Comparison of ENCODE assay signal across 23 mouse cellular contexts in the genomic region with DNA sequence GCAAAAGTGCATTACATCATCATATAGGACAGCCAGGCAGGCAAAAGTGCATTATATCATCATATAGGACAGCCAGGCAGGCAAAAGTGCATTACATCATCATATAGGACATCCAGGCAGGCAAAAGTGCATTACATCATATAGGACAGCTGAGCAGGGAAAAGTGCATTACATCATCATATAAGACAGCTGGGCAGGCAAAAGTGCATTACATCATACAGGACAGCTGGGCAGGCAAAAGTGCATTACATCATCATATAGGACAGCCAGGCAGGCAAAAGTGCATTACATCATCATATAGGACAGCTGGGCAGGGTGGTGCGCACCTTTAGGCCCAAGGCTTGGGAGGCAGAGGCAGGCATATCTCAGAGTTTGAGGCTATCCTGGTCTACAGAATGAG. TPM values are rescaled to one million over a fixed set of nuclear protein-coding genes. Genes with fewer than 3 reads are reported as not detected.
DNase-seq lines count a peak whose midpoint lies in the region; ATAC-seq and TF ChIP-seq lines count a peak whose summit lies in the region.
"Had no signal": no experiment of that assay in that cellular context is flagged by ENCODE, and none has a peak within 500 bp of the region (broad histone marks: within the 10 kb centered on the region; RNA-seq: fewer than 3 reads in every experiment).

No protein-coding gene starts in this region.

- H3K9ac ChIP-seq in midbrain, embryonic 11.5 days (ENCODE audit: low read length), result no peak overlapping the region
- no peak overlapping the region for H3K9ac ChIP-seq in hindbrain, postnatal 0 days (replicated peaks; ENCODE audit: low read length)
- H3K9ac ChIP-seq: embryonic facial prominence, embryonic 12.5 days; forebrain, embryonic 13.5 days; forebrain, embryonic 15.5 days; forebrain, postnatal 0 days had no signal

- peak; percentile 20 for DNase-seq in cerebellum, adult 9-10 months
- DNase-seq in cerebellum, postnatal 10 days, result no peak
- DNase-seq in heart, adult 11 months, result peak; percentile 74
- no peak for DNase-seq in heart, postnatal 25 days (ENCODE audit: low spot score)
- DNase-seq in midbrain, embryonic 11.5 days (ENCODE audit: low spot score, missing footprints), result peak; percentile 77
- DNase-seq in midbrain, embryonic 10.5 days (ENCODE audit: low spot score), result no peak
- peak; percentile 25 for DNase-seq in mesoderm, embryonic 11.5 days (ENCODE audit: low read depth, low spot score)
- no peak for DNase-seq in hindbrain, postnatal 0 days (ENCODE audit: low spot score)
- DNase-seq: adrenal gland, adult 8-10 months; adrenal gland, postnatal 14 days; adrenal gland, postnatal 36 days; cerebellum, adult 18-20 months; cerebellum, postnatal 14 days; cerebellum, postnatal 36 days; forebrain, postnatal 0 days had no signal

- peaks cover 3% of the 10 kb centered on the region for H3K4me1 ChIP-seq in midbrain, embryonic 11.5 days (ENCODE audit: control insufficient read depth, insufficient read depth, low read length)
- H3K4me1 ChIP-seq in midbrain, embryonic 10.5 days, result peaks cover 16% of the 10 kb centered on the region
- no peaks in the 10 kb centered on the region for H3K4me1 ChIP-seq in hindbrain, postnatal 0 days (ENCODE audit: insufficient read depth, low read length)
- H3K4me1 ChIP-seq: embryonic facial prominence, embryonic 12.5 days had no signal

- TF ChIP-seq CTCF in hindbrain, postnatal 0 days (IDR thresholded peaks at IDR 0.05; ENCODE audit: low read depth), result no peak

- H3K9me3 ChIP-seq in midbrain, embryonic 11.5 days (ENCODE audit: control insufficient read depth, low read length), result no peaks in the 10 kb centered on the region
- no peaks in the 10 kb centered on the region for H3K9me3 ChIP-seq in midbrain, embryonic 10.5 days (replicated peaks)
- H3K9me3 ChIP-seq in hindbrain, postnatal 0 days (ENCODE audit: low read length), result no peaks in the 10 kb centered on the region
- H3K9me3 ChIP-seq: embryonic facial prominence, embryonic 10.5 days; embryonic facial prominence, embryonic 12.5 days; forebrain, embryonic 13.5 days; forebrain, embryonic 15.5 days had no signal

- H3K36me3 ChIP-seq in midbrain, embryonic 11.5 days (ENCODE audit: control insufficient read depth, insufficient read depth, low read length), result no peaks in the 10 kb centered on the region
- no peaks in the 10 kb centered on the region for H3K36me3 ChIP-seq in midbrain, embryonic 10.5 days
- no peaks in the 10 kb centered on the region for H3K36me3 ChIP-seq in hindbrain, postnatal 0 days (ENCODE audit: insufficient read depth, low read length)
- H3K36me3 ChIP-seq: embryonic facial prominence, embryonic 10.5 days; embryonic facial prominence, embryonic 12.5 days; forebrain, embryonic 15.5 days had no signal

- H3K4me3 ChIP-seq in midbrain, embryonic 11.5 days (ENCODE audit: low read depth, low read length), result no peak overlapping the region
- H3K4me3 ChIP-seq in midbrain, embryonic 10.5 days, result no peak overlapping the region
- no peak overlapping the region for H3K4me3 ChIP-seq in hindbrain, postnatal 0 days (ENCODE audit: low read length)
- H3K4me3 ChIP-seq: embryonic facial prominence, embryonic 10.5 days; embryonic facial prominence, embryonic 12.5 days; forebrain, embryonic 13.5 days; forebrain, embryonic 15.5 days had no signal

- ATAC-seq in midbrain, embryonic 11.5 days (ENCODE audit: low FRiP score), result no peak
- no peak for ATAC-seq in hindbrain, postnatal 0 days
- ATAC-seq: activated CD4-positive, CD25-positive, alpha-beta regulatory T cell, adult 4 months; forebrain, embryonic 13.5 days; forebrain, embryonic 15.5 days; forebrain, postnatal 0 days; Patski had no signal

- WGBS in midbrain, embryonic 11.5 days, result 100% methylated on average over 1 of the region's 1 CpGs
- WGBS in midbrain, embryonic 10.5 days, result 97% methylated on average over 1 of the region's 1 CpGs
- WGBS in hindbrain, postnatal 0 days, result 94% methylated on average over 1 of the region's 1 CpGs

- no peak overlapping the region for H3K4me2 ChIP-seq in midbrain, embryonic 11.5 days
- H3K4me2 ChIP-seq in hindbrain, postnatal 0 days (ENCODE audit: low read depth, low read length), result no peak overlapping the region
- H3K4me2 ChIP-seq: embryonic facial prominence, embryonic 12.5 days; forebrain, embryonic 13.5 days; forebrain, embryonic 15.5 days had no signal

- intact Hi-C loops in heart, postnatal 25 days (cut with DNase I), result no loop called here

- H3K27me3 ChIP-seq in midbrain, embryonic 11.5 days (ENCODE audit: control insufficient read depth, insufficient read depth, low read length), result peaks cover 21% of the 10 kb centered on the region
- peaks cover 46% of the 10 kb centered on the region for H3K27me3 ChIP-seq in midbrain, embryonic 10.5 days (ENCODE audit: low read depth, poor library complexity, severe bottlenecking)
- 0 out of 2 replicates have a peak, but pooled peaks cover 3% of the 10 kb centered on the region for H3K27me3 ChIP-seq in hindbrain, postnatal 0 days (ENCODE audit: insufficient read depth, low read length)

- H3K27ac ChIP-seq in midbrain, embryonic 11.5 days (ENCODE audit: low read depth, low read length), result no peak overlapping the region
- H3K27ac ChIP-seq in midbrain, embryonic 10.5 days (replicated peaks), result no peak overlapping the region
- H3K27ac ChIP-seq in hindbrain, postnatal 0 days, result no peak overlapping the region
- H3K27ac ChIP-seq: embryonic facial prominence, embryonic 10.5 days; embryonic facial prominence, embryonic 12.5 days; forebrain, embryonic 13.5 days; forebrain, embryonic 15.5 days had no signal

RNA-seq across cellular contexts. Expression of a gene that starts 15.4 kb away (rescaled TPM):
- total RNA-seq in heart, postnatal 25 days (2021), result under 1 TPM in 1 of 2 experiments, not detected in 1; 0.17 TPM
- 0.25 and 0.31 TPM in 2 replicates for polyA plus RNA-seq in midbrain, embryonic 11.5 days (2014; fragmentation: Nextera tagmentation; extraction: Ambion mirVana)
- polyA plus RNA-seq in midbrain, embryonic 10.5 days (2016; fragmentation: Nextera tagmentation; extraction: Ambion mirVana), result 0.22 and 0.57 TPM in 2 replicates
- total RNA-seq in hindbrain, postnatal 0 days (2014; rRNA removed), result 3.0 and 3.3 TPM in 2 replicates
- 2.3 and 2.7 TPM in 2 replicates for polyA plus RNA-seq in hindbrain, postnatal 0 days (2015; fragmentation: Nextera tagmentation; extraction: Ambion mirVana)
- total RNA-seq: MEL had no signal
- polyA plus RNA-seq: activated CD4-positive, CD25-positive, alpha-beta regulatory T cell, adult 4 months; C2C12; Patski had no signal

RNA-seq across cellular contexts. Expression of a gene that starts 16.7 kb away (rescaled TPM):
- total RNA-seq in heart, postnatal 25 days (2021), result under 1 TPM; 0.20 to 0.39 TPM
- polyA plus RNA-seq in midbrain, embryonic 11.5 days (2014; fragmentation: Nextera tagmentation; extraction: Ambion mirVana), result 0.29 and 0.56 TPM in 2 replicates
- polyA plus RNA-seq in midbrain, embryonic 10.5 days (2016; fragmentation: Nextera tagmentation; extraction: Ambion mirVana), result 0.20 and 0.35 TPM in 2 replicates
- 1.0 and 1.6 TPM in 2 replicates for total RNA-seq in hindbrain, postnatal 0 days (2014; rRNA removed)
- polyA plus RNA-seq in hindbrain, postnatal 0 days (2015; fragmentation: Nextera tagmentation; extraction: Ambion mirVana), result 0.93 TPM in 2 replicates
- polyA plus RNA-seq: activated CD4-positive, CD25-positive, alpha-beta regulatory T cell, adult 4 months; Patski had no signal

RNA-seq across cellular contexts. Expression of a gene that starts 46.2 kb away (rescaled TPM):
- 10 to 100 TPM; 74.4 to 76.2 TPM for total RNA-seq in heart, postnatal 25 days (2021)
- polyA plus RNA-seq in midbrain, embryonic 11.5 days (2014; fragmentation: Nextera tagmentation; extraction: Ambion mirVana), result 39.6 and 41.8 TPM in 2 replicates
- 45.9 and 46.8 TPM in 2 replicates for polyA plus RNA-seq in midbrain, embryonic 10.5 days (2016; fragmentation: Nextera tagmentation; extraction: Ambion mirVana)
- total RNA-seq in hindbrain, postnatal 0 days (2014; rRNA removed), result 33.5 and 47.3 TPM in 2 replicates
- polyA plus RNA-seq in hindbrain, postnatal 0 days (2015; fragmentation: Nextera tagmentation; extraction: Ambion mirVana), result 78.2 and 83.8 TPM in 2 replicates
- total RNA-seq: MEL had no signal

Comparison
In these comparisons a context has a peak if more than half of its experiments do, and no peak if none do; other contexts are left out.
1. DNase-seq: peak in cerebellum, adult 9-10 months (single experiment), heart, adult 11 months (single experiment), midbrain, embryonic 11.5 days (single experiment) and mesoderm, embryonic 11.5 days (single experiment); none in cerebellum, postnatal 10 days (0 of 2), heart, postnatal 25 days (single experiment), midbrain, embryonic 10.5 days (single experiment) and hindbrain, postnatal 0 days (single experiment).